Mouse (Mus musculus): ENCODE measurements around the gene Cilp2. TPM values are rescaled to one million over a fixed set of nuclear protein-coding genes. Genes with fewer than 3 reads are reported as not detected.

The Cilp2 gene
- polyA plus RNA-seq, 1 experiment from 2014 or later: 0.59 TPM

GRCm38 (mm10) chr8:69849899-69850298 is 37.6 kb downstream of the Cilp2 start:
- Histone ChIP-seq H3K4me1 (ENCODE audit: control insufficient read depth, insufficient read depth, low read length) (no peaks in the 10 kb centered on the region), H3K4me2 (ENCODE audit: low read depth, low read length) (no peak overlapping the region), H3K36me3 (ENCODE audit: control insufficient read depth, insufficient read depth, low read length) (no peaks in the 10 kb centered on the region), H3K4me3 (replicated peaks; ENCODE audit: low read length) (no peak overlapping the region), H3K27ac (ENCODE audit: low read length) (no peak overlapping the region), H3K9me3 (replicated peaks; ENCODE audit: control insufficient read depth, low read length) (no peaks in the 10 kb centered on the region), H3K9ac (ENCODE audit: low read length) (no peak overlapping the region), H3K27me3 (ENCODE audit: control insufficient read depth, insufficient read depth, low read length) (no peaks in the 10 kb centered on the region)
- WGBS: 46% methylated on average over 3 of the region's 3 CpGs
- ATAC-seq (ENCODE audit: insufficient read depth, low FRiP score): no peak

DNA sequence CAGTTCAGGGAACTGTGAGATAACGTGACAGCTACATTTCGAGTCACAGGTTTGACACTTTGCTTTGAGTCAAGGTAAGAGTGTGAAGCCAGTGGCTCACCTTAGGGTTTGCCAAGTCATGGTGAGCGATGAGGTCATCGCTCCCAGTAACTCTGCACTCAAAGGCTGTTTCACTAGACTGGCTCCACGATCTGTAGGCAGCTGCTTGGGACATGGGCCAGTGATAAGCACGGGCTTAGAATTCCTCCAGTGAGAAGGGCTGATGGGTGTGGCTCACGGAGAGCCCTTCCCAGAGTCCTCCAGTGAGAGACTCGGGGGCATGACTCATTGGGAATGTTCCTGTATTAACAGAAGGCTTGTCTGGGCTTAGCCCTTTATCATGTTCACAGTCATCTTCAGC is 38.5 kb downstream of the Cilp2 start:
- Histone ChIP-seq H3K9me3 (replicated peaks; ENCODE audit: control insufficient read depth, low read length) (no peaks in the 10 kb centered on the region), H3K4me2 (ENCODE audit: low read depth, low read length) (no peak overlapping the region), H3K27me3 (ENCODE audit: control insufficient read depth, insufficient read depth, low read length) (no peaks in the 10 kb centered on the region), H3K4me3 (replicated peaks; ENCODE audit: low read length) (no peak overlapping the region), H3K27ac (ENCODE audit: low read length) (peak overlapping the region; percentile 44), H3K36me3 (ENCODE audit: control insufficient read depth, insufficient read depth, low read length) (no peaks in the 10 kb centered on the region), H3K4me1 (ENCODE audit: control insufficient read depth, insufficient read depth, low read length) (no peaks in the 10 kb centered on the region), H3K9ac (ENCODE audit: low read length) (no peak overlapping the region)
- WGBS: 58% methylated on average over 8 of the region's 8 CpGs
- peak; percentile 87 for ATAC-seq (ENCODE audit: insufficient read depth, low FRiP score)

- Histone ChIP-seq H3K4me3 (replicated peaks; ENCODE audit: low read length) (no peak overlapping the region), H3K36me3 (ENCODE audit: control insufficient read depth, insufficient read depth, low read length) (no peaks in the 10 kb centered on the region), H3K9ac (ENCODE audit: low read length) (no peak overlapping the region), H3K4me2 (ENCODE audit: low read depth, low read length) (no peak overlapping the region), H3K27ac (ENCODE audit: low read length) (no peak overlapping the region), H3K27me3 (ENCODE audit: control insufficient read depth, insufficient read depth, low read length) (no peaks in the 10 kb centered on the region), H3K4me1 (ENCODE audit: control insufficient read depth, insufficient read depth, low read length) (no peaks in the 10 kb centered on the region), H3K9me3 (replicated peaks; ENCODE audit: control insufficient read depth, low read length) (no peaks in the 10 kb centered on the region)
- WGBS: 61% methylated on average over 3 of the region's 3 CpGs
- ATAC-seq (ENCODE audit: insufficient read depth, low FRiP score): no peak
Observed at GRCm38 (mm10) chr8:69847167-69848065, 40.1 kb downstream of the Cilp2 start.

GRCm38 (mm10) chr8:69837057-69837682 is 50.3 kb downstream of the Cilp2 start:
- no peak for ATAC-seq (ENCODE audit: insufficient read depth, low FRiP score)
- H3K4me2 ChIP-seq (ENCODE audit: low read depth, low read length): no peak overlapping the region

GRCm38 (mm10) chr8:69832298-69832853 is 55.1 kb downstream of the Cilp2 start, which contains the start of gene Pbx4:
Gene Pbx4 (plus strand): TSS chr8:69832491.
- under 1% methylated on average over 37 of the region's 38 CpGs for WGBS

More at GRCm38 (mm10) chr8:69837057-69837682, 50.3 kb downstream of the Cilp2 start:
- Histone ChIP-seq H3K4me3 (replicated peaks; ENCODE audit: low read length) (no peak overlapping the region), H3K9me3 (replicated peaks; ENCODE audit: control insufficient read depth, low read length) (no peaks in the 10 kb centered on the region), H3K27ac (ENCODE audit: low read length) (no peak overlapping the region), H3K9ac (ENCODE audit: low read length) (no peak overlapping the region), H3K36me3 (ENCODE audit: control insufficient read depth, insufficient read depth, low read length) (no peaks in the 10 kb centered on the region), H3K4me1 (ENCODE audit: control insufficient read depth, insufficient read depth, low read length) (peaks cover 5% of the 10 kb centered on the region; the same call in 1 of the 2 replicates), H3K27me3 (ENCODE audit: control insufficient read depth, insufficient read depth, low read length) (0 out of 2 replicates have a peak, but pooled peaks cover 2% of the 10 kb centered on the region)
- WGBS: 54% methylated on average over 8 of the region's 8 CpGs

More at GRCm38 (mm10) chr8:69832298-69832853, 55.1 kb downstream of the Cilp2 start, which contains the start of gene Pbx4:
- Histone ChIP-seq H3K27ac (ENCODE audit: low read length) (no peak within 1 kb of the TSS), H3K36me3 (ENCODE audit: control insufficient read depth, insufficient read depth, low read length) (no peaks in the 10 kb centered on the region), H3K4me2 (ENCODE audit: low read depth, low read length) (peak within 1 kb of the TSS; percentile 97), H3K4me1 (ENCODE audit: control insufficient read depth, insufficient read depth, low read length) (peaks cover 5% of the 10 kb centered on the region; the same call in 1 of the 2 replicates), H3K4me3 (replicated peaks; ENCODE audit: low read length) (peak within 1 kb of the TSS; percentile 64), H3K9ac (ENCODE audit: low read length) (peak within 1 kb of the TSS; percentile 76), H3K9me3 (replicated peaks; ENCODE audit: control insufficient read depth, low read length) (no peaks in the 10 kb centered on the region), H3K27me3 (ENCODE audit: control insufficient read depth, insufficient read depth, low read length) (0 out of 2 replicates have a peak, but pooled peaks cover 2% of the 10 kb centered on the region)
- ATAC-seq (ENCODE audit: insufficient read depth, low FRiP score): peak; percentile 94

Other genes starting within 250 kb of the Cilp2 start
- gene Zfp964, start 233.2 kb downstream of the Cilp2 start, polyA plus RNA-seq (2015; fragmentation: Nextera tagmentation; extraction: Ambion mirVana): 1.9 TPM in 2 replicates
- 22.8 and 28.9 TPM in 2 replicates for gene Zfp869, start 177.0 kb downstream of the Cilp2 start, polyA plus RNA-seq (2015; fragmentation: Nextera tagmentation; extraction: Ambion mirVana)
- gene Zfp963, start 137.7 kb downstream of the Cilp2 start, polyA plus RNA-seq (2015; fragmentation: Nextera tagmentation; extraction: Ambion mirVana): 5.3 and 5.4 TPM in 2 replicates
- gene Gm20422, start 112.8 kb downstream of the Cilp2 start, polyA plus RNA-seq (2015; fragmentation: Nextera tagmentation; extraction: Ambion mirVana): 0.55 TPM in 1 of 2 replicates, not detected in the other
- 45.6 and 46.6 TPM in 2 replicates for gene Atp13a1, start 96.5 kb downstream of the Cilp2 start, polyA plus RNA-seq (2015; fragmentation: Nextera tagmentation; extraction: Ambion mirVana)
- 24.1 and 25.8 TPM in 2 replicates for gene Zfp866, start 96.5 kb downstream of the Cilp2 start, polyA plus RNA-seq (2015; fragmentation: Nextera tagmentation; extraction: Ambion mirVana)
- 10.0 and 11.0 TPM in 2 replicates for gene Gmip, start 79.0 kb downstream of the Cilp2 start, polyA plus RNA-seq (2015; fragmentation: Nextera tagmentation; extraction: Ambion mirVana)
- gene Lpar2, start 65.3 kb downstream of the Cilp2 start, polyA plus RNA-seq (2015; fragmentation: Nextera tagmentation; extraction: Ambion mirVana): 0.22 and 0.35 TPM in 2 replicates
- gene Pbx4, start 55.2 kb downstream of the Cilp2 start, polyA plus RNA-seq (2015; fragmentation: Nextera tagmentation; extraction: Ambion mirVana): 3.1 and 4.6 TPM in 2 replicates
- gene Tssk6, start 14.5 kb upstream of the Cilp2 start, polyA plus RNA-seq (2015; fragmentation: Nextera tagmentation; extraction: Ambion mirVana): 2.1 and 2.3 TPM in 2 replicates
- 170 and 193 TPM in 2 replicates for gene Ndufa13, start 14.9 kb upstream of the Cilp2 start, polyA plus RNA-seq (2015; fragmentation: Nextera tagmentation; extraction: Ambion mirVana)
- 3.0 and 3.2 TPM in 2 replicates for gene Yjefn3, start 15.0 kb upstream of the Cilp2 start, polyA plus RNA-seq (2015; fragmentation: Nextera tagmentation; extraction: Ambion mirVana)
- 29.7 and 32.3 TPM in 2 replicates for gene Gatad2a, start 108.7 kb upstream of the Cilp2 start, polyA plus RNA-seq (2015; fragmentation: Nextera tagmentation; extraction: Ambion mirVana)
- gene Mau2, start 155.0 kb upstream of the Cilp2 start, polyA plus RNA-seq (2015; fragmentation: Nextera tagmentation; extraction: Ambion mirVana): 46.1 and 46.7 TPM in 2 replicates
- 39.1 and 42.0 TPM in 2 replicates for gene Sugp1, start 155.1 kb upstream of the Cilp2 start, polyA plus RNA-seq (2015; fragmentation: Nextera tagmentation; extraction: Ambion mirVana)
- 8.4 and 11.6 TPM in 2 replicates for gene Tm6sf2, start 185.2 kb upstream of the Cilp2 start, polyA plus RNA-seq (2015; fragmentation: Nextera tagmentation; extraction: Ambion mirVana)
- gene Hapln4, start 195.8 kb upstream of the Cilp2 start, polyA plus RNA-seq (2015; fragmentation: Nextera tagmentation; extraction: Ambion mirVana): 0.28 TPM in 1 of 2 replicates, not detected in the other
- gene Ncan, start 233.2 kb upstream of the Cilp2 start, polyA plus RNA-seq (2015; fragmentation: Nextera tagmentation; extraction: Ambion mirVana): 0.96 and 1.4 TPM in 2 replicates
- gene Nr2c2ap, start 243.6 kb upstream of the Cilp2 start, polyA plus RNA-seq (2015; fragmentation: Nextera tagmentation; extraction: Ambion mirVana): 35.7 and 37.1 TPM in 2 replicates

Measured in stomach, embryonic 16.5 days (tissue).